Mouse (Mus musculus) kidney, postnatal 14 days (tissue): Measurements from ENCODE around the gene Podn.
A peak's percentile ranks its signal among the peaks of the same experiment; 100 is the strongest.

Source experiments
- DNase-seq: peaks from one replicate; pipeline ENCODE4 v3.0.0; 2022; ENCODE audit warnings: mixed read lengths

Podn gene

GRCm38 (mm10) chr4:108077224-108077955 lies 18.9 kb downstream of the Podn start:
- DNase-seq: no peak

GRCm38 (mm10) chr4:108074204-108074823 lies 21.9 kb downstream of the Podn start:
- no peak for DNase-seq

- no peak for DNase-seq
Measured at GRCm38 (mm10) chr4:108072086-108072485, 24.2 kb downstream of the Podn start.

GRCm38 (mm10) chr4:108071235-108071901 lies 24.9 kb downstream of the Podn start:
- peak; percentile 98 for DNase-seq

- DNase-seq: no peak
Measured at GRCm38 (mm10) chr4:108070723-108071122, 25.5 kb downstream of the Podn start.

- no peak for DNase-seq
Measured at GRCm38 (mm10) chr4:108070286-108070685, 26.0 kb downstream of the Podn start.

- DNase-seq: no peak
Measured at GRCm38 (mm10) chr4:108068081-108068480, 28.2 kb downstream of the Podn start.

- no peak for DNase-seq
Measured at GRCm38 (mm10) chr4:108067261-108067660, 29.0 kb downstream of the Podn start.

GRCm38 (mm10) chr4:108066569-108066968 lies 29.7 kb downstream of the Podn start:
- DNase-seq: peak; percentile 74

- no peak for DNase-seq
Measured at GRCm38 (mm10) chr4:108065176-108065844, 30.9 kb downstream of the Podn start.

- peak; percentile 48 for DNase-seq
Measured at GRCm38 (mm10) chr4:108063616-108064015, 32.6 kb downstream of the Podn start.

GRCm38 (mm10) chr4:108062524-108062923 lies 33.7 kb downstream of the Podn start:
- no peak for DNase-seq

- no peak for DNase-seq
Measured at GRCm38 (mm10) chr4:108060774-108061173, 35.5 kb downstream of the Podn start.

- no peak for DNase-seq
Measured at GRCm38 (mm10) chr4:108059601-108060379, 36.5 kb downstream of the Podn start.

GRCm38 (mm10) chr4:108058166-108058565 lies 38.1 kb downstream of the Podn start:
- no peak for DNase-seq

GRCm38 (mm10) chr4:108057247-108057646 lies 39.0 kb downstream of the Podn start:
- no peak for DNase-seq

GRCm38 (mm10) chr4:108055873-108056272 lies 40.4 kb downstream of the Podn start:
- DNase-seq: no peak

GRCm38 (mm10) chr4:108052673-108053072 lies 43.6 kb downstream of the Podn start:
- DNase-seq: no peak

- no peak for DNase-seq
Measured at GRCm38 (mm10) chr4:108051687-108052274, 44.5 kb downstream of the Podn start.

- DNase-seq: no peak
Measured at GRCm38 (mm10) chr4:108046136-108046535, 50.1 kb downstream of the Podn start.

- no peak for DNase-seq
Measured at GRCm38 (mm10) chr4:108045136-108046107, 50.8 kb downstream of the Podn start.
